Mouse (Mus musculus) E14TG2a.4 (cell line): Measurements from ENCODE around the gene S100a1.

ENCODE experiments used
- CTCF ChIP-seq: conservative IDR thresholded peaks from 2 replicates; pipeline ENCODE4 v1.5.1; 2014; ENCODE audit warnings: low read length
- NANOG ChIP-seq: IDR thresholded peaks from 2 replicates; pipeline ENCODE4 v1.6.1; 2014; ENCODE audit warnings: borderline replicate concordance, low read length, mixed read lengths
- POU5F1 ChIP-seq: IDR thresholded peaks from 2 replicates; pipeline ENCODE4 v1.6.1; 2014; ENCODE audit warnings: low read length, borderline replicate concordance

DNA sequence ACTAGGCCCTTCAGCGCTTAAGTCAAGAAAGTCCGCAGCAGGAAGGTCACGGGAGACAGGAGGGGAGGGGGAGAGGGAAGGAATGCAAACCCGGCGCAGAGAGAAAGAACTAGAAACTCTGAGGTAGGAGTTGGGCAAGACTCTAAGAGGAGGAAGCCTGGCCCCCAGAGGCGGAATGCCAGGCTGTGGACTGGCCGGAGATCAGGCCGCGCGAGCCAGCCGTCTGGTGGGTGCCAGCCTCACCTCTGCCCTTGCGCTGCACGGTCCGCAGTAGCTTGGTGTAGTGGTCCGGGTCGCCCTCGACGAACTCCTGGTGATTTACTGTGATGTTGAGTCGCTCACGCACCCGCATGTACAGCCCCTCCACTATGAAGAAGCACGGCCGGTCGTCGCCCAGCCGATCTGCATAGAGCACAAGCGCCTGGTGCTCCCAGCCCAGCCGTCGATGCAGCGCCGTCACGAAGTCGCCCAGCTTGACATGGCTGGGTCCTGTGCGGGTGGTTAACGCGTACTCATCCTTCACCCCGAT lies 49.6 kb downstream of the S100a1 start:
- no peak for TF ChIP-seq CTCF
- TF ChIP-seq NANOG = no peak
- no peak for TF ChIP-seq POU5F1
